Mouse (Mus musculus): ENCODE data around the gene Ltb.

GRCm38 (mm10) chr17:35164218-35164567 is 30.0 kb upstream of the Ltb start:
- TF ChIP-seq GATA1 (IDR thresholded peaks at IDR 0.05; ENCODE audit: borderline replicate concordance, low read length) (no peak), FLI1 (IDR thresholded peaks at IDR 0.05; ENCODE audit: low read length) (no peak)
